Mouse (Mus musculus): Measurements from ENCODE around the gene Txndc16.

DNA sequence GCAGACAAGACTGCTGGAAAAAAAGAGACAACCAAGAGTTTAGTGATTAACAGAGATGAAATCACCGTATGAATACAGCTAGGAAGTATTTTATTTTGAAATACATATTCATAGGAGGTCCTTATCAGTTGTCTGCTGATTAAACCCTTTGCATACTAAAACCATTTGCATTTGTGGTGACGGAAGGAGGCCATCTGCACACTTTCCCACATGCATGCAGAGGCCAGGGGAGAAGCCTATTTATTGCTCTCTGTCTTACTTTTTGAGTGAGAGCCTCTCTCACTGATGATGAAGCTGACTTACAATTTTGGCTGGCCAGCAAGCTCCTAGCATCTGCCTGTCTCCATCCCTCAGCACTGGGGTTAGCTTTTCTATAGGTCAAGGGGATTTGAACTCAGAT, 84.2 kb downstream of the Txndc16 start:
- TF ChIP-seq POLR2A (IDR thresholded peaks at IDR 0.05; ENCODE audit: borderline replicate concordance, low read depth, low read length), result no peak
- TF ChIP-seq CTCF (IDR thresholded peaks at IDR 0.05; ENCODE audit: low read depth, low read length), result no peak
